Mouse (Mus musculus) c-Kit-positive CD71-positive TER-119-positive erythroid progenitor cells, embryonic 14.5 days (primary cell): ENCODE measurements around the gene Pnpo.

ENCODE experiments used
- DNase-seq: peaks from one replicate; pipeline ENCODE4 v3.0.0-alpha.2; 2013; ENCODE audit warnings: low spot score

The Pnpo gene

DNA sequence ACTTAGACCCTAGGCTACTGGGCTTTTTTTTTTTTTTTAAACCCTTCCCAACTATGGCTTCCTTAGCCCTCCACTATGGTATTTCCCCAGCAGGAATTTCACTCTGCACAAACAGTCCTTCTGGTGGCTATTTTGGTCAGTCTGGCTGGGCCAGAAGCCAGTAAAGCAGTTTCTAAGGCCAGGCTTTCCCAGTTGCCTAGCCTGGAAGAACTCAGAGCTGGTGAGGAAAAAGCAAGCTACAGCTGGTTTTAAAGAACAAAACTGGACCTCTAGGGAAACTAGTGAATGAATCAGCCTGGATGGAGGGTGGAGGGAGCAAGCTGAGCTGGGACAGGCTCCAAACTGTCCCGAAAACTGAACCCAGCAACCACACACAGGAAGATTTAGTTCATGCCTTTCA is 26.0 kb upstream of the Pnpo start:
- no peak for DNase-seq

DNA sequence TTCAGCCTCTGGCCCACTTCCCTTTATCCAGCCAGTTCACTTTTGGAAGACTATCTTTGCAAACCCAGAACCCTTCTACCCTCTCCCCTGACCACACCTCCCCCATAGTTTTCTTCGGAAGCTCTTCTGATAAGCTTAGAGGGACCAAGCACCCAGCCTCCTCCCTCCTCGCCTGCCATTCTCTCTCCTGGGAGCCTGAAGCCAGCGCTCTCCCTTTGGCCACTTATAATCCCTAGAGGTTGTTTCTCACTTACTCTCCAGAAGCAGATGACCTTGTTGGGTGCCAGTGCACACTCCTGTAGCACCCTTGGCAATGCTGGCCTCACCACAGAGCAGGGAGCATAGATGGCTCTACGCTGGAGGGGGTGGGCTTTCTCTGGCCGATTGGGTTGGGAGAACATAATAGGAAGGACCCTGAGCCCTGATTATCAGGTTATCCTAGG is 25.5 kb upstream of the Pnpo start:
- no peak for DNase-seq

DNA sequence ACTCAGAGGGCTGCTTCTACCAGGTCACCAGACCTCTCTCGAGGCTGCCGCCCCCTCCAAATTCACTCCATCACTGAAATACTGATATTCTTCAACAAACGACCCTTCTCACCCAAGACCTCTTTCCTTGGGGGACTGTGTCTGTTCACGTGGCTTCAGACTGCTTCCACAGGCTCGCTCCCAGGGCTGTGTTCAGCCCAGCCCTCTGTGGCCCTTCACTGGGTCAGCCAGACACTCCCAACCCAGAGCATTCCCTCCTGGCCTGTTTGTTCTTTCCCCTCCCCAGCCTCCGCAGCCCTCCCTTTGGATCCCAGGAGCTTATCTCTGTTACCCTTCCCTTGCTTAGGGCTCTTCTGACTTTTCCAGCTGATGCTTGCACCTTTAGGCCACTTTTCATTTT is 24.7 kb upstream of the Pnpo start:
- DNase-seq = no peak

DNA sequence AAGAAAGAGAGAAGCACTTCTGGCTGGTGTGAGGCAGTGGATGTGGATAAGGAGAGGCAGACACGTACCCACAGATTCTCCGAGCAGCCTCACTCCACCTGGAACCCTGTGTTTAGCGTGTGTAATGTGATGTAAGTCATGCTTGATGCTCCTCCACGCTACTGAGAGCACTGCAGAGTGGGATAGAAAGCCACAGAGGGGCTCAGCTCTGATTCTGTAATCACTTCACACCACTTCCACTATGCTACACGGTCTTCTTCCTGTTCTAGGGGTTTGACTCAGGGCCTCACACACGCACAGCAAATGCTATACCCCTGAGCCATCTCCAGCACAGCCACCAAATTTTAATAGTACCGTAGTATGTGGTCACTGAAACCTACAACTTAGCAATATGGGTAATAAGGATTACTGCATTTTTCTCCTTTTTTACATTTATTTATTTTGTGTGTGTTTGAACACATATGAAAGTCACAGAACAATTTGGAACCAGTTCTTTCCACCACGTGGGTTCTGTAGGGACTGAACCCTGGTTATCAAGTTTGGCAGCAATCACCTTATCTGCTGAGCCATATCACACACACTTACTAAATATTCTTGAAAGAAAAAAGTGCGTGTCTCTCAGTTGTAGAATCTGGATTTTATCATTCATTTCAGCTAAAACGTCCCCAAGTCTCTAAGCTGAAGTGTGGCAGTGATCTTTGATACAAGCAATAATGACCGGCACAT is 23.9 kb upstream of the Pnpo start:
- no peak for DNase-seq

DNA sequence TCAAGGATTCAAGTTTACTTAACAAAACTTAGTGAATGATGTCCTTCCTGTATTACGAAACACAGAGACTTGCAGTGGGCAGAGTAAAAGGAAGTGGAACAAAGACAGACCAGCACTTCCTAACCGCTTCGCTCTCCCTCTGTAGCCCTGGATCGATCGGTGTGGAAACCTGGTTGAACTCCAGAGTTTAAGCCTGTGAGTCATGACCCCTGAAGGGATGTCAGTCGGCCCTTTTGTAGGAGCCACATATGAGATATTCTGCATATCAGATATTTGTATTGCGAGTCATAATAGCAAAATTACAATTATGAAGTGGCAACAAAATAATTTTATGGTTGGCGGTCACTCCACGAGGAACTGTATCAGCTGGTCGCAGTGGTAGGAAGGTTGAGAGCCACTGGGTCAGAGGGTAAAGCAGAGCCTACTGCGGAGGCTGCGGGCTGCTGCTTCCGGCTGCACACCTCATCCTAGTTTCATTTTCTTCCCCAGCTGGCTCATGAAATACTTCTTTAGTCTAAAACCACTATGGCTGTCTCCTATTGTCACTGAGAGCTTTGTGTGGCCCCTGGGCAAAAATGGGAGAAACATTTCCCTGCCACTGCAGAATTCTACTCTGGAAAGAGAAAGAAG is 23.2 kb upstream of the Pnpo start:
- DNase-seq = no peak

DNA sequence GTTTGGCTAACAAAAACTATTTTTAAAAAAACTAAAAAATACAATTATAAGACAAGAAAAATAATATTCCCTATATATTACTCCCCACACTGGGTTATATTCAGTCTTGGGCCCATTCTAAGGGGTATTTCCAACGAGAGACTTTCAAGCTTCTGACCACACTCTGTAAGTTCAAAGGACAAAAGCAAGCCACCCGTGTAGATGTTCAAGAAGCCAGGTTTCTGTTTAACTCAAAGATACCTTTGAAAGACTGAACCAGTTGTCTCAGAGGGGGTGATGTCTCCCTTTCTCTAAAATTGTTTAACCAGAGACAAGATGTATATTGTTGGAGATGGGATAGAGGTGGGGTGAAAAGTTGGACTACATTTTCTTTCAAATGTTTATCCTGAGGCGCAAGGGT is 22.4 kb upstream of the Pnpo start:
- no peak for DNase-seq

DNA sequence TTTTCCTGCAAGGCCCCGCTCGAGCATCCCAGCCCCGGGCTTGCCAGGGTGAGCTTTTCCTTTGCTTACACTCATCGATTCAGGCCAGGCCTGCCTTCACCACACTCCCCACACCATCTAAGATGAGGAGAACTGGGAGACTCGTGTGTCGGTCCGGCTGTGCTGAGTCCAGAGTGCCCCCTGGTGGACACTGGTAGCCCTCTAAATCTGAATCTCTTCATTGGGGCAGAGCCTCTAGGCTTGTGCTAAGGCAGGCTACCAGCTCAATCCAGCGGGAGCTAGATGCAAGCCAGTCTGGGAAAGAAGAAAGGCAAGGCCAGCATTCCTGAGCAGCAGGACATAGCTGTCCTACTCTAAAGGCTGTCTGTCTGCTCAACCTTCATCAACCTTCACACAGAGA is 19.8 kb upstream of the Pnpo start:
- DNase-seq = peak; percentile 80

DNA sequence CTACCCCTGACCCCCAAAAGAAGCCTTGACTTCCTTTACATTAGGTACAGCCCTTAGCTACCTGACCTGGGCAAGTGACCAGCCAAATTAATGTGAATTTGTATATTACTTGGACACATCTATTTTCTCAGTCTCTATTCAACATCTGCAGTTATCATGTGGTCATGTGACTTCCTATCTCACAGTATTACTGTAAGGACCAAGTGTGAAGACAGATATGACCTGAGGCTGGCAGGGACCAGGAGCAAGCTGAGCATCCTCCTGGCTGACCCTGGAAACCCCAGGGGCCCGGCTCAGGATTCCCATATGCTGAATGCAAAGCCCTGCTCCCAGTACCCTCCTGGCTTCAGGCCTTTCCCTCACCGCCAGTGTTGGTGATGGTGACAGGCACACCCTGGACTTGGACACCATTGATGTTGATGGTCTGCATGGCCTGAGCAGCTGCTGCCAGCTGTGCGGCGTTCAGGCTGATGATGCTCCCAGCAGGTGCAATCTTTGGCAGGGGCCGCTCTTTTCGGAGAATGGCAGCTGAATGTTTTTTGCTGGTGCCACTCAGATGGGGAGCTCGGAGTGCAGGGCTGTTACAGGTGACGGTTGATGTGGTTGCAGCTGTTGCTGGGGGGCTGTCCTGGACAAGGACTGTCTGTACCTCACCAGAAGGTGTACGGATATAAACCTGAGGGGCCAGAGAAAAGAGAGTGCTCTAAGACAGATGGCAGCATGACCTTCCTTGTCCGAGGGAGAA is 13.4 kb upstream of the Pnpo start:
- no peak for DNase-seq

DNA sequence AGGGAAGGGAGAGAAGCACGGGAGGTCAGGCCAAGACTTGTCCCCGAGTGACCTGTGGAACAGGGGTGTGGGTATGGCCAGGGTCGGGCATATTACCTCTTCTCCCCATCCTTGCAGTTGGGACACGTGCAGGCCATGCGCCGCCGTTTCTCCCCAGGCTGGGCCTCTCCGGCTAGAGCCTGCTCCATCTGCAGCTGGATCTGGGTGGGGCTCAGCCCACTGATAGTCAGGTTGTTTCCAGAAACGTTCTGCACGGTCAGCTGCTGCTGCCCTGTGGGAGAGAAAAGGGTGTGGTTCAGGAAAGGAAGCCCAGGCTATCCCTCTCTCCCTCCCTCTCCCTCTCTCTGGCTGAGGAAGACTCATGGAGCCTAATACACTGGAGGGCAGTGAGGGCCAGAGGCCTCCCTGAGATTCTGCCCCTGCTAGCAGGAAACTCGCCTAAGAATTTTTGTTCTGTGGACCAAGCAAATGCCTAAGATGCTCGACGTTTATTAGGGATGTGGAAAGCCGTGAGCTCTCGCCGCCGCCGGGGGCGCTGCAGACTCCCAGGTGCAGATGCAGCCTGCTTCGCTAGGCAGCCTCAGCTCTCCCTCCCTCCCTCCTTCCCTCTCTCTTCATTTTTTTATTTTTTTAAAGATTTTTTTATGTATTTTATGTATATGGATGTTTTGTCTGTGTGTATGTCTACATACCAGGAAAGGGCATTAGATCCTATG is 12.4 kb upstream of the Pnpo start:
- DNase-seq = no peak

DNA sequence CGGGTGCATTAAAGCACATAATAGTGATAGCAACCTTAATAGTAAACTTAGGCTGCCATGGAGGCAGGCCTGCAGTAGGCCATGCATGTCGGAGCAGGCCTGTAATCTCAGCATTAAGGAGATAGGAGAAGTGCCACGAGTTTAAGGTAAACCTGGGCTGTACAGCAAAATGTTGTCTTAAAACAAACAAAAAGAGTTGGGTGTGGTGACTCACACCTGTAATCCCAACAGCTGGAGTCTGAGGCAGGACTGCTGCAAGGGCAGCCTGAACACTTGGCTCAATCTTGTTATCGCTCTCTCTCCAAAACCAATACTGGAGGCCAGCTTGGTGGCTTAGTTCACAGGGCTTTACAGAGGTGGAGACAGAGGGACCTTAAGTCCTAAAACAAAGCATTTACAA is 11.3 kb upstream of the Pnpo start:
- no peak for DNase-seq

DNA sequence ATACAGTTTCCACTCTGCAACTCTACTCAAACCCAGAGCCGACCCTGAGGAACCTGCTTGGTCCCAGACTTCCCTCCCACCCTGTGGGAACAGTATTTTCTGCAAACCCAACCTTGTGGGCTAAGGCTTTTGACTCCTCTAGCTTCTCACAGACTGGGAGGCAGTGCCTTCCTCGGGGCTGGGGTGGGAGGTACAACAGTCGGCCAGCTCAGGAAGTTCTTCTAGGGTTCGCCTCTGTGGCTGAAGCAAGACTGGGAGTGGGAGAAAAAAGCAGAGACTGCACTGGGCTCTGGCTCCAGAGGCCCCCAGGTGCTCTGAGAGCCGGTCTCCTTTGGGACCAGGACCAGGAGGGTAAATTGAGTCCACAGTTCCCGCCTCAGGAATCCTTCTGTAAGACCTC is 9.1 kb upstream of the Pnpo start:
- no peak for DNase-seq

DNA sequence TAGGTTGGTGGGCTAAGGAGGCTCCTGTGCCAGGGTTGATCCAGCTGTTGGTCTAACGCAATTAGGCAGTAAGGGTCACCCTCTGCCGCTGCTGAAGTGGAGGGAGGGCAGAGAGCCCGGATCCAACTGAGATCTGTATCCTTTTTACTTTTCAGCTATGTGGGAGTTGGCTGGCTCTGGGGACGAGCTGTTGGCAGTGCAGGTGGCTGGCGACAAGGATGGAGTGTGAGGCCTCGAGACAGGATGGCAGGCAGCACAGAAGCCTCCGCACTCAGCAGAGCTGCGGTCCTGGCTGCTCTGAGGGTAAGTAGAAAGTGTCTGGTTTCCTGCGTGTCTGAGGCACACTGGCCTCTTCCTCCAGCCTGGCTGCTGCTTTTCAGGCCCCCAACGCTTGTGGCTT is 8.6 kb upstream of the Pnpo start:
- no peak for DNase-seq

DNA sequence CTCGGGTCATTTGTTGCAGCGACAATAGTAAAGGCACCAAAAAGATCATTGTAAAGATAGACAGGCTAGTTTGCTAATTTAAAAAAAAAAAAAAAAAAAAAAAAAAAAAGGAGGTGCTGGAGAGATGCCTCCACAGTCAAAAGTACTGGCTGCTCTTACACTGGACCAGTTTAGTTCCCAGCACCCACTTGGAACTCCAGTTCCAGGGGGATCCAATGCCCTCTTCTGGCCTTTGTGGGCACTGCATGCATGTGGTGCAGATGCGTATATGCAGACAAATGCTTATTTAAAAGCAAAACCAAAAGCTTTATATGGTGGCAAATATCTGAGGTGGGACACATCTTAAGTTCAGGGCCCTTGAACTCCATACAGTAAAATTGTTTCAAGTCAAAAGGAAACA is 7.0 kb upstream of the Pnpo start:
- DNase-seq = no peak

DNA sequence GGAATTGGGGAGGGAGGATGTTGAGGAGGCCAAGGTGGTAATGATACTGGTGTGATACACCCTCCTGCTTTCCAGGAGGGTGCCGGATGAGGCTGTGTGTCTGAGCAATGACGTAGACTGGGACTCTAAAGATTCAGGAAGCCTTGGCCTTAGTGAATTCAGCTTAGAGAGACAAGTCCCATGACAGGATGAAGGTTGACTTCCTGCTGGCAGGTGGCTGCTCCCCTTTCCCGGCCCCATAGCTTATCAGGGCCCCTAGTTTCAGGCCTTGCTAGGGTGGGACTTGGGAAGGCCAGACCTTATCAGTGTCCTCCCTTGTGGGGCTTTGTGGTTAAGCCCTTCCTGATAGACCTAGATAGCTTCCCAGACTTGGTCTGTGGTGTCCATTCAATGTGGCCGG is 4.1 kb upstream of the Pnpo start:
- peak; percentile 88 for DNase-seq

DNA sequence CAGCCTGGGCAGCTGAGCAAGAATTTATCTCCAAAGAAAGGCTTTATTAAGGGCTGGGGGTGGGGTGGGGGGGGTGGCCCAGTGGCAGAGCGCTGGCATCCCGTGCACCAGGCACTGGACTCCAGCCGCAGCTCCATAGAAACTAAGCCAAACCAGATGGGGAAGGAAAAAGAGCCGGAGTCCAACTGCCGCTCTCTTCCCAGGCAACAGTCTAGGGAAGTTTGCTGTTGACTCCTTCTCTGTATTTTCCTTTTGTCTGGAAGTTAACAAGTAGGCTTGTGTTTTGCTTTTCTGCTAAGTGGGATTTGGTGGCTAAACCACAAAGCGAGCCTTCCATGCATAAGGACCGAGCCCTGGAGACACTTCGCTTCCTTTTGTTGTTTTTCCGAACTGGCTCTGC is 2.7 kb upstream of the Pnpo start:
- DNase-seq = no peak

DNA sequence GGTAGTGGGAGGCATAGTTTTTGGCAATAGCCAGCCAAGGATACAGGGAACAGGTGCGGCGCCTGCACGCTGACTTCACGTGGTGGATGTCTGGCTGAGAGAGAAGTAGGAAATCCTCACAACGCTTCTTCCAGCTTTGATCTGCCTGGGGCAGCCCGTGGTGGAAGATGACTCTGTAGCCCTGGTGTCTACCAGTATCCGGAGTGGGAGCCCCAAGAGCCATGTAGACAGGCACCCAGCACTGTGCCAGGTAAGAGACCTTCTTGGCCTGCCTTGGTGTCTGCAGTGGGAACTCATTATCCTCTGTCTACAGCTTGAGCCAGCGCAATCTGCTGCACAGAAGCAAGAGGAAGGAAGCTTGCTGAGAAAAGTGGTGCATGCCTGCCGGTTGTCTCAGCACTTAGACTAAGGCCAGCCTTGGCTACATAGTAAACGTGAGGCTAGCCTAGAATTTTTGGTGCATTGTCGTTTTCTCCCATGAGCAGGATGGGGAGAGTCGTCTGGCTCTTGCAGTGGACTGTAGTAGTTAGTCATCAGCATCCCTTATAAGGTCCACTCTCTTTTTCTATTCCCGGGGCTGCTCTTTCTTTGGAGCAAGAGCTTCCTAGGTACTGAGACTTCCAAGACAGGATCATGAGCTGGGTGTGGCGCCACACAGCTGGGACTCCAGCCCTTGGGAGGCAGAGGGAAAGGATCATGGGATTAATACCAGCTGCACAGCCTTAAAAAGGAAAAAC is 1.2 kb upstream of the Pnpo start:
- no peak for DNase-seq

DNA sequence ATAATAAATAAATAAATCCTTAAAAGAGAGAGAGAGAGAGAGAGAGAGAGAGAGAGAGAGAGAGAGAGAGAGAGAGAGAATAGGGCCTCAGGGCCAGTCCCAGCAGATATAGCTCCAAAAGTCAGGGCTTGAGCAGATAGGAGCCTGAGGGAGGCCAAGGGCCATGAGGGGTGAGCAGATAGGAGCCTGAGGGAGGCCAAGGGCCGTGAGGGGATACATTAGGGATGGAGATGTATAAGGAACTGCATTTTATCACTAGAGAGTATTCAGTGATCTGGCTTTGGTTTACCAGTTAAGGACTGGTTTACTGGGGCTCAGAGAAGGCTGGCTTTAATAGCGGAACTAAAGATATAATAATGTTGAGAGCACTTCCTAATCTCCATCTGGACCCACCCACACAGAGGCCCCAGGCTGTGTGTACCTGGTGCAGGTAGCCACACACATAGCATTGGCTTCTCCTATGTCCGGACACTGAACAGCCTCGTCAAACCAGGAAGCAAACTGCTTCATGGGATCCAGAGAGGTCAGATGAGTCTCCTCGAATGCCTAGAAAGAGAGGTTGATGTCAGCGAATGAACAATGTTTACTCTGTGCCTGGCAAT is 1.7 kb downstream of the Pnpo start:
- peak; percentile 75 for DNase-seq

DNA sequence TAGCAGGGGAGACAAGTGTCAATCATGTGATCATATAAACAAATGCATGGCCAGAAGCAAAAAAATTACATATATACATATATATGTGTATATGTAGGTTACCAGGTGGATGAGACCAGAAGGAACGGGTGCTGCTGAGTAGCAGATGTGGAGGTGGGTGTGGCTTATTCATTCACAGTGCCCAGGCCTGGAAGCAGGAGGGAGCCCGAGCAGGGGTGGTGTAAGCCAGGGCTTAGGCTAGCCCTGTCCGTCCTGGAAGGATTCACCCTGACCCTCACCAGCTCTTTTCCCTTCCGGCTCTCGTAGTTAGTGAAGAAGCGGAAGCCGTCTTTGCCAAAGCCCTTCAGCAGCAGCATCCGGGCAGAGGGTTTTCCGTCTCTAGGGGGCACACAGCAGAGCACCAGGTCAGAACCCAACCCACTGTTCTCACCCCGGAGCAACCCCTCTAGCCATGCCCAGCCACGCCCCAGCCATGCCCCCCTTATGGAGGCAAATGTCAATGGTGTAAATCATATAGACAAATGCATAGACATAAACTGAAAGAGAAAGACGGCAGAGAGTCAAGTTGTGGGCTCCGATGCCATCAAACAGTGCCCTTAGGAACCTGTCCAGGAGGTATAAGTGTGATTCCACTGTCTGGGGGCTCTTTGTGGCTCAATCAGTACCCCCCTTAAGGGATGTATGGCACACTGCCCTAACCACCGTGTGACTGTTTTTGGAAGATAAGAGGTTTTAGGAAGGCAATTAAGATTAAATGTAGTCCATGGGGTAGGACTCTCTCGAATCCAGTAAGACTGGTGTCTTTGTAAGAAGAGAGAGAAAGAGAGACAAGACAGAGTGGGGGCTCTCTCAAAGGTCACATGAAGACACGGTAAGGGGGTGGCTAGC is 3.0 kb downstream of the Pnpo start:
- peak; percentile 81 for DNase-seq

DNA sequence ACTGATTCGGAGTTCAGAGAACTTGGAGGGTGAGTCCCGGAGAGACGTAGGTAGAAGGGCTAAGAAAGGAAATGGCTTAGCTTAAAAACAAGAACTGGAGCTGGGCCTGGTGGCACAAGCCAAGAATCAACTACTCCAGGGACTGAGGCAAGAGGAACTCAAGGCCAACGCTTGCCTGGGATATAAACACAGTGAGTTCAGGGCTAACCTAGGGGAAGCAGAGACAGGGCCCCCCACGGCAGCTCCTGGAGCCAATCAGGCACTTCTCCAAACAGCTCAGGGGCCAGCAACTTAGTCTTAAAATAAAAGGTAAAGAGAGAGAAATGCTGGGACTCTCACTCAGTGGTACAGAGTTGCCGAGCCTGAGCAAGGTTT is 5.4 kb downstream of the Pnpo start:
- DNase-seq = no peak

DNA sequence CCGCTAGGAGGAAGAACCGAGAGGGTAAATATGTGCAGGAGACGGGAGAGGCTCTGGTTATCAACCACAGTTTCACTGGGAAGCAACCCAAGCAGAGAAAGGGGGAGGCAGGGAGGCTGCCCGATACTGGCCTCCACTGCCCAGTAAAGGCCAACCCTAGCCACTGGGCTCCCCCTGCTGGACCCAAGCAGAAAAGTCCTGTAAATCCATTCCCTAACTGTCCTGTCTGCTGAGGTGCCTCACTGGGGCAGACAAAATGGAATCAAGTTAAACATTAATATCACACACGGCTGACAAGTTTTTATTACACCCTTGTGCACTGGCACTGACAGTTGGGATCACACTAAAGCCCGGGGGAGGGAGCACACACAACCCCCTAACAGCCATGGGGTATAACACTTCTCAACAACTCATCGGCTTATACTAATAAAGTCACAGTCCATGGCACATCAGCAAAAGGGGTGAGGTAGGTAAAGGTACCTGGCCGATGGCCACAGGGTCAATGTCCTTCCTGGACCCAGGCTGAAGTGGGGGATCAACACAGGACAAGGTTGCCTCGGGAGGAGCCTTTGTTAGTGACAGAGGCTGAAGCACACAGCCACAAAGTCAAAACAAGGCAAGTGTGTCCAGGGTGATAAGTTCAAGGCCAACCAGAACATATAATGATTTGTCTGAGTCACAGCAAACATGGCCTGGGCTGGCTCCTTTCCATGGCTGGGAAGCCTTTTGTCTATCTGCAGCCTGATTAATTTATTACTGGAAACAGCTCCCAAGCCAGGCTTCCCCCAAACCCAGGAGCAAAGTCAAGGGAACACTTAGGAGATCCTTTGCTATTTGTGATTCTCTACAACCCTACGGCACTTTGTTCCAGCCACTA is 6.0 kb downstream of the Pnpo start:
- DNase-seq = peak; percentile 55
